Mouse (Mus musculus) heart, embryonic 10.5 days (tissue): ENCODE measurements around the gene Arhgap35. TPM values are rescaled to one million over a fixed set of nuclear protein-coding genes. Genes with fewer than 3 reads are reported as not detected.

Experiments
- DNase-seq: peaks from one replicate; pipeline ENCODE4 v3.0.0-alpha.2; 2017; ENCODE audit warnings: low spot score
- H3K27ac ChIP-seq: fragments of 300-500 bp; sonication (generic); 2 replicates; pipeline ENCODE4 v1.5.1; 2016; ENCODE audit warnings: mild to moderate bottlenecking
- H3K27me3 ChIP-seq: fragments of 300-500 bp; sonication (generic); 2 replicates; pipeline ENCODE4 v1.6.1; 2016; ENCODE audit warnings: mild to moderate bottlenecking; ENCODE audit not compliant: poor library complexity, insufficient read depth, severe bottlenecking
- H3K36me3 ChIP-seq: fragments of 300-500 bp; sonication (generic); 2 replicates; pipeline ENCODE4 v1.6.1; 2016; ENCODE audit warnings: mild to moderate bottlenecking, moderate library complexity
- H3K4me1 ChIP-seq: fragments of 300-500 bp; sonication (generic); 2 replicates; pipeline ENCODE4 v1.6.1; 2016; ENCODE audit warnings: mild to moderate bottlenecking
- H3K4me3 ChIP-seq: fragments of 300-500 bp; sonication (generic); 2 replicates; pipeline ENCODE4 v1.5.1; 2016; ENCODE audit warnings: mild to moderate bottlenecking, moderate library complexity
- H3K9me3 ChIP-seq: fragments of 300-500 bp; sonication (generic); 2 replicates; pipeline ENCODE4 v1.6.1; 2016; ENCODE audit warnings: mild to moderate bottlenecking, moderate library complexity
- WGBS: fragments of 180-500 bp; shearing (Covaris S2); methylation state at CpG from one replicate; pipeline ENCODE4 v1.1.7; 2016; 5-methylcytosine and 5-hydroxymethylcytosine counted together
- polyA plus RNA-seq: library from polyadenylated mRNA; unstranded; fragments of >200 nt; fragmentation: Nextera tagmentation; extraction: Ambion mirVana; gene quantifications from 2 replicates; pipeline ENCODE4 v1.2.1, GENCODE M21; 2016

The Arhgap35 gene
- polyA plus RNA-seq, 1 experiment from 2014 or later = 20.0 TPM

DNA sequence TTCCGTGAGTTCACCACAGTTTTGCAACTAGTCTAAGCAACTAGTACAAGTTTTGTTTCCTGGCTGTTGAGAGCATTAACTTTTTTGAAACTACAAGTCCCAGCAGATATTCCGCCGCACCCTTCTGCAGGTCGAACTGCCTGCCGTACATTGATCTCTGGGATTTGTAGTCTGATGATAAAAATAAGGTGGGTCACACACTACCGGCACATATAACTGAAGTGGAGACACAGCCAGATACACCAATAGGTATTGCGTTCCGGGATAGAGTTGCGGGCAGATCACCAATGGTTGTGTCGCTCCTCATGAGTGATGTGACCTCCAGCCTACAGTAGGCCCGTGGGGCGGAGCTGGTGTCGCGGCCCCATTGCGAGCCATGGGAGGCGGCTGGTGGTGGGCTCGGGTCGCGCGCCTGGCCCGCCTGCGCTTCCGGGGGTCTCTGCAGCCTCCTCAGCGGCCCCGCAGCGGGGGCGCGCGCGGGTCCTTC, 162.2 kb downstream of the Arhgap35 start, which contains the start of gene Tmem160:
Tmem160 (plus strand) TSS at position 193 of the 487 bp plus-strand sequence.
- Histone ChIP-seq H3K4me1 (peaks cover 13% of the 10 kb centered on the region), H3K27me3 (no peaks in the 10 kb centered on the region), H3K27ac (peak within 1 kb of the TSS; percentile 83), H3K36me3 (peaks cover 26% of the 10 kb centered on the region), H3K9me3 (no peaks in the 10 kb centered on the region), H3K4me3 (peak within 1 kb of the TSS; percentile 86)
- WGBS = 2% methylated on average over 30 of the region's 30 CpGs
- peak; percentile 97 for DNase-seq

GRCm38 (mm10) chr7:16451656-16452055, 163.1 kb downstream of the Arhgap35 start:
- WGBS = 68% methylated on average over 6 of the region's 6 CpGs
- H3K27ac ChIP-seq = peak overlapping the region; percentile 47; the same call in 1 of the 2 replicates

More at GRCm38 (mm10) chr7:16451656-16452055, 163.1 kb downstream of the Arhgap35 start:
- H3K9me3 ChIP-seq = no peaks in the 10 kb centered on the region
- H3K27me3 ChIP-seq = no peaks in the 10 kb centered on the region
- no peak for DNase-seq
- H3K4me3 ChIP-seq = no peak overlapping the region
- peaks cover 13% of the 10 kb centered on the region for H3K4me1 ChIP-seq
- H3K36me3 ChIP-seq = peaks cover 19% of the 10 kb centered on the region

Other genes with a start within 250 kb of the Arhgap35 start
- 302 and 359 TPM in 2 replicates for gene Sae1, start 227.2 kb downstream of the Arhgap35 start, polyA plus RNA-seq
- 12.9 and 19.4 TPM in 2 replicates for gene Zc3h4, start 214.1 kb downstream of the Arhgap35 start, polyA plus RNA-seq
- gene Tmem160, start 162.2 kb downstream of the Arhgap35 start, polyA plus RNA-seq = 90.2 and 91.9 TPM in 2 replicates
- gene Npas1, start 137.3 kb downstream of the Arhgap35 start, polyA plus RNA-seq = 0.34 and 0.45 TPM in 2 replicates
- gene Ceacam15, start 60.7 kb upstream of the Arhgap35 start, polyA plus RNA-seq = 0.19 and 0.30 TPM in 2 replicates
- gene Ceacam9, start 106.9 kb upstream of the Arhgap35 start, polyA plus RNA-seq = not detected in 2 replicates
- gene Ap2s1, start 123.4 kb upstream of the Arhgap35 start, polyA plus RNA-seq = 243 and 270 TPM in 2 replicates
- gene Slc1a5, start 166.3 kb upstream of the Arhgap35 start, polyA plus RNA-seq = 47.0 TPM in 2 replicates
- 101 and 107 TPM in 2 replicates for gene Strn4, start 200.9 kb upstream of the Arhgap35 start, polyA plus RNA-seq
- 29.5 and 36.7 TPM in 2 replicates for gene Fkrp, start 201.7 kb upstream of the Arhgap35 start, polyA plus RNA-seq
- gene Prkd2, start 227.9 kb upstream of the Arhgap35 start, polyA plus RNA-seq = 8.9 and 9.4 TPM in 2 replicates